Mouse (Mus musculus): ENCODE data around the gene Elf2. TPM values are rescaled to one million over a fixed set of nuclear protein-coding genes. Genes with fewer than 3 reads are reported as not detected.

Elf2 gene
- polyA plus RNA-seq, 1 experiment from 2014 or later = 38.6 TPM

DNA sequence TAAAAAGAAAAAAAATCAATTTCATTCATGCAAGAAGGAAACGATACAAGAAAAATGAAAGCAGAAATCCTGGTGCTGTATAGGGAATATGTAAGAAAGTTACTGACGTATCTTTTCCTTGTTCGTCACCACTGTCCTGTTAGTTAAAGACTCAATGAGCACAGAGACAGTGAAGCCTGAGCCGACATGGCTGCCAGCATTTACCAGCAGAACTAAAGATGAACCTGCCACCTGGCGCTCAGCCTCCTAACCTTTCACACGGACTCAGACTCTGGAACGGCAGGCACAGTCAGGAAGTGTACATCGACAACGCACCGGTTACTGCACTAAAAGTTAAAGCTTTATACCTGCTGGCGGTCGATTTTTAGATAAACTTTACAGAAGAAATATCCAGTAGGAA lies 11.9 kb downstream of the Elf2 start:
- H3K27me3 ChIP-seq (replicated peaks; ENCODE audit: control insufficient read depth, insufficient read depth, low read length) = no peaks in the 10 kb centered on the region
- H3K36me3 ChIP-seq (ENCODE audit: control insufficient read depth, insufficient read depth) = peaks cover 8% of the 10 kb centered on the region
- 0 out of 2 replicates have a peak, but pooled peaks cover 4% of the 10 kb centered on the region for H3K4me1 ChIP-seq (replicated peaks; ENCODE audit: control insufficient read depth, insufficient read depth, low read length)
- 79% methylated on average over 12 of the region's 12 CpGs for WGBS
- no peak overlapping the region for H3K27ac ChIP-seq (ENCODE audit: low read depth, low read length)
- no peak overlapping the region for H3K4me2 ChIP-seq (replicated peaks; ENCODE audit: low read depth)
- no peak for TF ChIP-seq CTCF (IDR thresholded peaks at IDR 0.05; ENCODE audit: low read depth)
- no peak overlapping the region for H3K4me3 ChIP-seq (ENCODE audit: low read depth, low read length)
- no peaks in the 10 kb centered on the region for H3K9me3 ChIP-seq (ENCODE audit: control insufficient read depth)
- no peak overlapping the region for H3K9ac ChIP-seq (ENCODE audit: low read depth, low read length)
- ATAC-seq = no peak

GRCm38 (mm10) chr3:51327817-51328216 lies 12.6 kb downstream of the Elf2 start:
- H3K9ac ChIP-seq (ENCODE audit: low read depth, low read length) = no peak overlapping the region
- no peak overlapping the region for H3K27ac ChIP-seq (ENCODE audit: low read depth, low read length)
- no peak overlapping the region for H3K4me2 ChIP-seq (replicated peaks; ENCODE audit: low read depth)
- TF ChIP-seq CTCF (IDR thresholded peaks at IDR 0.05; ENCODE audit: low read depth) = no peak
- ATAC-seq = no peak
- no peak overlapping the region for H3K4me3 ChIP-seq (ENCODE audit: low read depth, low read length)
- 0 out of 2 replicates have a peak, but pooled peaks cover 4% of the 10 kb centered on the region for H3K4me1 ChIP-seq (replicated peaks; ENCODE audit: control insufficient read depth, insufficient read depth, low read length)
- no peaks in the 10 kb centered on the region for H3K9me3 ChIP-seq (ENCODE audit: control insufficient read depth)
- 75% methylated on average over 5 of the region's 5 CpGs for WGBS
- no peaks in the 10 kb centered on the region for H3K27me3 ChIP-seq (replicated peaks; ENCODE audit: control insufficient read depth, insufficient read depth, low read length)
- peaks cover 15% of the 10 kb centered on the region for H3K36me3 ChIP-seq (ENCODE audit: control insufficient read depth, insufficient read depth)

- Histone ChIP-seq H3K27me3 (replicated peaks; ENCODE audit: control insufficient read depth, insufficient read depth, low read length) (no peaks in the 10 kb centered on the region), H3K4me3 (ENCODE audit: low read depth, low read length) (no peak overlapping the region), H3K36me3 (ENCODE audit: control insufficient read depth, insufficient read depth) (peaks cover 15% of the 10 kb centered on the region), H3K9ac (ENCODE audit: low read depth, low read length) (no peak overlapping the region), H3K4me2 (replicated peaks; ENCODE audit: low read depth) (no peak overlapping the region), H3K27ac (ENCODE audit: low read depth, low read length) (peak overlapping the region; percentile 60), H3K9me3 (ENCODE audit: control insufficient read depth) (no peaks in the 10 kb centered on the region), H3K4me1 (replicated peaks; ENCODE audit: control insufficient read depth, insufficient read depth, low read length) (0 out of 2 replicates have a peak, but pooled peaks cover 4% of the 10 kb centered on the region)
- 93% methylated on average over 5 of the region's 5 CpGs for WGBS
- ATAC-seq = peak; percentile 66
- TF ChIP-seq CTCF (IDR thresholded peaks at IDR 0.05; ENCODE audit: low read depth) = peak; percentile 56
Observed at GRCm38 (mm10) chr3:51327429-51327797, 13.1 kb downstream of the Elf2 start.

GRCm38 (mm10) chr3:51326664-51327428 lies 13.6 kb downstream of the Elf2 start:
- Histone ChIP-seq H3K27me3 (replicated peaks; ENCODE audit: control insufficient read depth, insufficient read depth, low read length) (no peaks in the 10 kb centered on the region), H3K36me3 (ENCODE audit: control insufficient read depth, insufficient read depth) (peaks cover 15% of the 10 kb centered on the region), H3K4me2 (replicated peaks; ENCODE audit: low read depth) (peak overlapping the region; percentile 18; the same call in 1 of the 2 replicates), H3K4me1 (replicated peaks; ENCODE audit: control insufficient read depth, insufficient read depth, low read length) (0 out of 2 replicates have a peak, but pooled peaks cover 4% of the 10 kb centered on the region), H3K4me3 (ENCODE audit: low read depth, low read length) (no peak overlapping the region), H3K27ac (ENCODE audit: low read depth, low read length) (peak overlapping the region; percentile 60), H3K9ac (ENCODE audit: low read depth, low read length) (no peak overlapping the region), H3K9me3 (ENCODE audit: control insufficient read depth) (no peaks in the 10 kb centered on the region)
- TF ChIP-seq CTCF (IDR thresholded peaks at IDR 0.05; ENCODE audit: low read depth) = no peak
- ATAC-seq = peak; percentile 80
- WGBS = 42% methylated on average over 3 of the region's 3 CpGs

DNA sequence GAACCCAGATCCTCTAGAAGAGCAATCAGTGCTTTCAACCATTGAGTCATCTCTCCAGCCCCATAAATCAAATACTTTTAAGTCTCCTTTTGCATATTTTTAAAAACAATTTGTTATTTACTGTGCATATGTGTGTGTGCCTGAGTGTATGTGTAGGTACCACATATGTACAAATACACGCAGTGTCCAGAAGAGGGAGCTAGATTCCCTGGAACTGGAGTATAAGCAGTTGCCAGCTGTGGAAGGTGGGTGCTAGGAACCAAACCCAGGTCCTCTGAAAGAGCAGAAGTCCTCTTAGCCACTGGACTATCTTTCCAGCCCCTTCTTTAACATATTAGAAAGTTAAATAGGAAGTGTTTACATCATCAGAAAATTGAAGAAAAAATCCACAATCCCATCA lies 15.0 kb downstream of the Elf2 start:
- no peak overlapping the region for H3K4me2 ChIP-seq (replicated peaks; ENCODE audit: low read depth)
- no peak overlapping the region for H3K4me3 ChIP-seq (ENCODE audit: low read depth, low read length)
- H3K4me1 ChIP-seq (replicated peaks; ENCODE audit: control insufficient read depth, insufficient read depth, low read length) = 0 out of 2 replicates have a peak, but pooled peaks cover 4% of the 10 kb centered on the region
- peaks cover 19% of the 10 kb centered on the region for H3K36me3 ChIP-seq (ENCODE audit: control insufficient read depth, insufficient read depth)
- no peaks in the 10 kb centered on the region for H3K9me3 ChIP-seq (ENCODE audit: control insufficient read depth)
- WGBS = 82% methylated on average over 1 of the region's 1 CpGs
- H3K27ac ChIP-seq (ENCODE audit: low read depth, low read length) = no peak overlapping the region
- H3K27me3 ChIP-seq (replicated peaks; ENCODE audit: control insufficient read depth, insufficient read depth, low read length) = no peaks in the 10 kb centered on the region
- no peak for ATAC-seq
- peak; percentile 36; the same call in 1 of the 2 replicates for TF ChIP-seq CTCF (IDR thresholded peaks at IDR 0.05; ENCODE audit: low read depth)
- no peak overlapping the region for H3K9ac ChIP-seq (ENCODE audit: low read depth, low read length)

DNA sequence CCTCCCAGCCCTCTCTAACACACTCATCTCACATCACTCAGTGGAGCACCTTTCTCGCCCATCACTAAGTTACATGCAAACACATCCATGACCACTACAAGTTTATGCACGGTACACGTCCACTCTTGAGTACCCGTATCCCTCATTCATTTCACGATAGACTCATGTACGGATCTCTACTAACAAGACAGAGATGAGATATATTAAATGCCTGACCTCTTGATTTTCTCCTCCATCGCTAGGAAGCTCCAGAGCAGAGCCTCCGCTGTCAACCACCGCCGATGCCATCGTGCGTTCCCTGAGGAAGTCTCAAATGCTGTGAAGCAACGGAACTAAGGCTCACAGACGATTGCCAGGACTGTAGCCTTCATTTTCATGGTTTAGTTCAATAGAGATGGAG lies 17.5 kb downstream of the Elf2 start:
- no peaks in the 10 kb centered on the region for H3K27me3 ChIP-seq (replicated peaks; ENCODE audit: control insufficient read depth, insufficient read depth, low read length)
- H3K4me2 ChIP-seq (replicated peaks; ENCODE audit: low read depth) = no peak overlapping the region
- H3K9me3 ChIP-seq (ENCODE audit: control insufficient read depth) = no peaks in the 10 kb centered on the region
- no peak overlapping the region for H3K4me3 ChIP-seq (ENCODE audit: low read depth, low read length)
- TF ChIP-seq CTCF (IDR thresholded peaks at IDR 0.05; ENCODE audit: low read depth) = no peak
- H3K36me3 ChIP-seq (ENCODE audit: control insufficient read depth, insufficient read depth) = peaks cover 19% of the 10 kb centered on the region
- H3K4me1 ChIP-seq (replicated peaks; ENCODE audit: control insufficient read depth, insufficient read depth, low read length) = 0 out of 2 replicates have a peak, but pooled peaks cover 4% of the 10 kb centered on the region
- no peak overlapping the region for H3K27ac ChIP-seq (ENCODE audit: low read depth, low read length)
- no peak for ATAC-seq
- H3K9ac ChIP-seq (ENCODE audit: low read depth, low read length) = no peak overlapping the region
- 96% methylated on average over 14 of the region's 14 CpGs for WGBS
